Mouse (Mus musculus) cerebellum, postnatal 14 days (tissue): ENCODE data around the gene Spsb4.
A peak's percentile ranks its signal among the peaks of the same experiment; 100 is the strongest.
"Not testable (repeated sequence)": the region's sequence is repeated elsewhere in the genome, so short reads cannot be mapped to it uniquely, and the experiment has no call there.

Experiments used
- DNase-seq, 2 experiments: peaks; one replicate each; pipeline ENCODE4 v3.0.0; 2021; ENCODE audit warnings: mixed read lengths in 2 of 2

Spsb4 gene

GRCm38 (mm10) chr9:96948546-96948945 lies 70.1 kb downstream of the Spsb4 start:
- DNase-seq: no peak

GRCm38 (mm10) chr9:96947171-96947570 lies 71.5 kb downstream of the Spsb4 start:
- peak in 1 of 2 experiments; percentile 33 for DNase-seq

- DNase-seq: no peak
Measured at GRCm38 (mm10) chr9:96944517-96944916, 74.1 kb downstream of the Spsb4 start.

- no peak for DNase-seq
Measured at GRCm38 (mm10) chr9:96942975-96943374, 75.7 kb downstream of the Spsb4 start.

- DNase-seq: no peak
Measured at GRCm38 (mm10) chr9:96938887-96939286, 79.8 kb downstream of the Spsb4 start.

- DNase-seq: not testable (repeated sequence)
Measured at GRCm38 (mm10) chr9:96936427-96936826, 82.2 kb downstream of the Spsb4 start.

- no peak for DNase-seq
Measured at GRCm38 (mm10) chr9:96935556-96936300, 82.9 kb downstream of the Spsb4 start.

GRCm38 (mm10) chr9:96934816-96935215 lies 83.8 kb downstream of the Spsb4 start:
- DNase-seq: no peak

- no peak for DNase-seq
Measured at GRCm38 (mm10) chr9:96932751-96933150, 85.9 kb downstream of the Spsb4 start.

GRCm38 (mm10) chr9:96923577-96924316 lies 94.9 kb downstream of the Spsb4 start:
- no peak for DNase-seq

GRCm38 (mm10) chr9:96923119-96923518 lies 95.5 kb downstream of the Spsb4 start:
- no peak for DNase-seq

- peak; percentile 99 for DNase-seq
Measured at GRCm38 (mm10) chr9:96916620-96917538, 101.8 kb downstream of the Spsb4 start.

- DNase-seq: no peak
Measured at GRCm38 (mm10) chr9:96916076-96916475, 102.6 kb downstream of the Spsb4 start.

GRCm38 (mm10) chr9:96914851-96915250 lies 103.8 kb downstream of the Spsb4 start:
- DNase-seq: peak; percentile 30 to 41

GRCm38 (mm10) chr9:96914005-96914404 lies 104.6 kb downstream of the Spsb4 start:
- no peak for DNase-seq

GRCm38 (mm10) chr9:96909503-96909902 lies 109.1 kb downstream of the Spsb4 start:
- no peak for DNase-seq

GRCm38 (mm10) chr9:96908737-96909136 lies 109.9 kb downstream of the Spsb4 start:
- no peak for DNase-seq

- no peak for DNase-seq
Measured at GRCm38 (mm10) chr9:96904360-96905355, 114.0 kb downstream of the Spsb4 start.

- DNase-seq: no peak
Measured at GRCm38 (mm10) chr9:96899717-96900116, 118.9 kb downstream of the Spsb4 start.

GRCm38 (mm10) chr9:96899004-96899403 lies 119.6 kb downstream of the Spsb4 start:
- DNase-seq: no peak

- DNase-seq: no peak
Measured at GRCm38 (mm10) chr9:96896690-96897089, 122.0 kb downstream of the Spsb4 start.

GRCm38 (mm10) chr9:96893582-96893981 lies 125.1 kb downstream of the Spsb4 start:
- no peak for DNase-seq
